In the genomic region with DNA sequence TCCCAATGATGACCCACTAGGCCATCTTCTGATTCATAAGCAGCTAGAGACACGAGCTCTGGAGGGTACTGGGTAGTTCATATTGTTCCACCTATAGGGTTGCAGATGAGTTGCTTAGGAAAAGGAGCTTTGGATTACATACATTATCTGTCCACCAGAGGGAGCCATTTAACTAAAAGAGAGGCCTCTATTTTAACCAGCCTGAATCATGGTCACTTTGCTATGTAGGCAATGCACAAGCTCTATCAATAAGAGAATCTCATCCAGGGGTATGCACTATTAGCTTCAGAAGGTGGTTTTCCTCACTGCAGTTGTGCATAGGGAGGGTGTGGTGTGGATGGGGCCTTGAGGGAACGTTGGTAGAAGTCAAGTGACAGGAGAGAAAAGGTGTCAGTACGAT, we compare ENCODE assay signal across 8 mouse cellular contexts.
DNase-seq lines count a peak whose midpoint lies in the region; ATAC-seq and TF ChIP-seq lines count a peak whose summit lies in the region.

No protein-coding gene starts in this region.

- no peaks in the 10 kb centered on the region for H3K27me3 ChIP-seq in embryonic facial prominence, embryonic 10.5 days (replicated peaks; ENCODE audit: low read depth, poor library complexity, severe bottlenecking)
- no peaks in the 10 kb centered on the region for H3K27me3 ChIP-seq in hindbrain, postnatal 0 days (ENCODE audit: insufficient read depth, low read length)
- H3K27me3 ChIP-seq in limb, embryonic 11.5 days (ENCODE audit: control insufficient read depth, insufficient read depth, low read length) = no peaks in the 10 kb centered on the region

- 0 out of 2 replicates have a peak overlapping the region, but pooled peaks have one; percentile 7 for H3K27ac ChIP-seq in embryonic facial prominence, embryonic 10.5 days (replicated peaks)
- H3K27ac ChIP-seq in hindbrain, postnatal 0 days = no peak overlapping the region
- no peak overlapping the region for H3K27ac ChIP-seq in limb, embryonic 11.5 days (replicated peaks; ENCODE audit: low read depth, low read length)

- TF ChIP-seq CTCF in hindbrain, postnatal 0 days (IDR thresholded peaks at IDR 0.05; ENCODE audit: low read depth) = peak; percentile 83

- no peaks in the 10 kb centered on the region for H3K4me1 ChIP-seq in embryonic facial prominence, embryonic 10.5 days
- no peaks in the 10 kb centered on the region for H3K4me1 ChIP-seq in hindbrain, postnatal 0 days (ENCODE audit: insufficient read depth, low read length)
- no peaks in the 10 kb centered on the region for H3K4me1 ChIP-seq in limb, embryonic 11.5 days (ENCODE audit: control insufficient read depth, insufficient read depth, low read length)

- 46% methylated on average over 3 of the region's 3 CpGs for WGBS in embryonic facial prominence, embryonic 10.5 days
- 35% methylated on average over 3 of the region's 3 CpGs for WGBS in hindbrain, postnatal 0 days
- WGBS in limb, embryonic 11.5 days = 44% methylated on average over 3 of the region's 3 CpGs

- DNase-seq in gastrocnemius, adult 18-20 months (ENCODE audit: low spot score) = peak; percentile 15
- DNase-seq in gastrocnemius, postnatal 10 days = no peak
- peak; percentile 78 for DNase-seq in NIH3T3 (ENCODE audit: low read depth)
- DNase-seq in embryonic facial prominence, embryonic 10.5 days (ENCODE audit: low spot score) = peak; percentile 10
- DNase-seq in hindbrain, postnatal 0 days (ENCODE audit: low spot score) = peak; percentile 93
- peak; percentile 29 for DNase-seq in limb, embryonic 11.5 days (ENCODE audit: low spot score)
- peak; percentile 13 for DNase-seq in naive thymus-derived CD4-positive, alpha-beta T cell, adult 2 months (ENCODE audit: low read depth)
- DNase-seq in thymus, postnatal 25 days = no peak

- no peaks in the 10 kb centered on the region for H3K36me3 ChIP-seq in embryonic facial prominence, embryonic 10.5 days (replicated peaks)
- H3K36me3 ChIP-seq in hindbrain, postnatal 0 days (ENCODE audit: insufficient read depth, low read length) = no peaks in the 10 kb centered on the region
- H3K36me3 ChIP-seq in limb, embryonic 11.5 days (ENCODE audit: control insufficient read depth, insufficient read depth, low read length) = no peaks in the 10 kb centered on the region

- no peaks in the 10 kb centered on the region for H3K9me3 ChIP-seq in embryonic facial prominence, embryonic 10.5 days
- H3K9me3 ChIP-seq in hindbrain, postnatal 0 days (ENCODE audit: low read length) = no peaks in the 10 kb centered on the region
- no peaks in the 10 kb centered on the region for H3K9me3 ChIP-seq in limb, embryonic 11.5 days (ENCODE audit: control insufficient read depth, low read length)

- H3K4me2 ChIP-seq in hindbrain, postnatal 0 days (ENCODE audit: low read depth, low read length) = no peak overlapping the region
- no peak overlapping the region for H3K4me2 ChIP-seq in limb, embryonic 11.5 days (ENCODE audit: low read depth, severe bottlenecking)

- no peak overlapping the region for H3K4me3 ChIP-seq in embryonic facial prominence, embryonic 10.5 days
- H3K4me3 ChIP-seq in hindbrain, postnatal 0 days (ENCODE audit: low read length) = no peak overlapping the region
- H3K4me3 ChIP-seq in limb, embryonic 11.5 days (ENCODE audit: low read depth, low read length) = no peak overlapping the region

- no peak overlapping the region for H3K9ac ChIP-seq in hindbrain, postnatal 0 days (replicated peaks; ENCODE audit: low read length)
- H3K9ac ChIP-seq in limb, embryonic 11.5 days (ENCODE audit: low read length) = no peak overlapping the region

- peak; percentile 83 for ATAC-seq in hindbrain, postnatal 0 days
- peak; percentile 67; the same call in 1 of the 2 replicates for ATAC-seq in limb, embryonic 11.5 days (ENCODE audit: insufficient number of reproducible peaks, low FRiP score, low TSS enrichment, low read depth)

Comparison
In these comparisons a context has a peak if more than half of its experiments do, and no peak if none do; other contexts are left out.
1. DNase-seq: peak in gastrocnemius, adult 18-20 months (single experiment), NIH3T3 (single experiment), embryonic facial prominence, embryonic 10.5 days (single experiment), hindbrain, postnatal 0 days (single experiment), limb, embryonic 11.5 days (single experiment) and naive thymus-derived CD4-positive, alpha-beta T cell, adult 2 months (single experiment); none in gastrocnemius, postnatal 10 days (single experiment) and thymus, postnatal 25 days (single experiment).